Mouse (Mus musculus): ENCODE measurements around the gene Cdkn2b. TPM values are rescaled to one million over a fixed set of nuclear protein-coding genes. Genes with fewer than 3 reads are reported as not detected.

The Cdkn2b gene
- polyA plus RNA-seq, 1 experiment, result 2.5 TPM

- Histone ChIP-seq H3K4me3 (replicated peaks; ENCODE audit: control insufficient read depth, low read depth, low read length) (no peak overlapping the region), H3K27ac (ENCODE audit: control insufficient read depth, insufficient read depth, low read depth, low read length, poor library complexity) (no peak overlapping the region), H3K4me1 (ENCODE audit: control insufficient read depth, insufficient read depth, low read length) (no peaks in the 10 kb centered on the region; the same call in 1 of the 2 replicates)
- WGBS, result 5% methylated on average over 24 of the region's 24 CpGs
- TF ChIP-seq POLR2A (IDR thresholded peaks at IDR 0.05; ENCODE audit: borderline replicate concordance, control insufficient read depth, low read depth, low read length) (no peak), CTCF (IDR thresholded peaks at IDR 0.05; ENCODE audit: control insufficient read depth, insufficient read depth, low read length) (no peak)
These were observed 35.9 kb downstream of the Cdkn2b start for GRCm38 (mm10) chr4:89274829-89275548.

GRCm38 (mm10) chr4:89274006-89274405 lies 36.8 kb downstream of the Cdkn2b start:
- no peaks in the 10 kb centered on the region; the same call in 1 of the 2 replicates for H3K4me1 ChIP-seq (ENCODE audit: control insufficient read depth, insufficient read depth, low read length)
- TF ChIP-seq POLR2A (IDR thresholded peaks at IDR 0.05; ENCODE audit: borderline replicate concordance, control insufficient read depth, low read depth, low read length), result no peak
- no peak for TF ChIP-seq CTCF (IDR thresholded peaks at IDR 0.05; ENCODE audit: control insufficient read depth, insufficient read depth, low read length)
- H3K27ac ChIP-seq (ENCODE audit: control insufficient read depth, insufficient read depth, low read depth, low read length, poor library complexity), result no peak overlapping the region
- H3K4me3 ChIP-seq (replicated peaks; ENCODE audit: control insufficient read depth, low read depth, low read length), result no peak overlapping the region
- 2% methylated on average over 14 of the region's 14 CpGs for WGBS

GRCm38 (mm10) chr4:89273585-89273984 lies 37.3 kb downstream of the Cdkn2b start:
- H3K4me1 ChIP-seq (ENCODE audit: control insufficient read depth, insufficient read depth, low read length), result no peaks in the 10 kb centered on the region; the same call in 1 of the 2 replicates
- TF ChIP-seq POLR2A (IDR thresholded peaks at IDR 0.05; ENCODE audit: borderline replicate concordance, control insufficient read depth, low read depth, low read length), result no peak
- TF ChIP-seq CTCF (IDR thresholded peaks at IDR 0.05; ENCODE audit: control insufficient read depth, insufficient read depth, low read length), result no peak
- no peak overlapping the region for H3K27ac ChIP-seq (ENCODE audit: control insufficient read depth, insufficient read depth, low read depth, low read length, poor library complexity)
- H3K4me3 ChIP-seq (replicated peaks; ENCODE audit: control insufficient read depth, low read depth, low read length), result no peak overlapping the region
- WGBS, result 3% methylated on average over 9 of the region's 9 CpGs

- H3K27ac ChIP-seq (ENCODE audit: control insufficient read depth, insufficient read depth, low read depth, low read length, poor library complexity), result no peak overlapping the region
- TF ChIP-seq POLR2A (IDR thresholded peaks at IDR 0.05; ENCODE audit: borderline replicate concordance, control insufficient read depth, low read depth, low read length) (no peak), CTCF (IDR thresholded peaks at IDR 0.05; ENCODE audit: control insufficient read depth, insufficient read depth, low read length) (no peak)
- H3K4me3 ChIP-seq (replicated peaks; ENCODE audit: control insufficient read depth, low read depth, low read length), result no peak overlapping the region
- WGBS, result 4% methylated on average over 20 of the region's 20 CpGs
- H3K4me1 ChIP-seq (ENCODE audit: control insufficient read depth, insufficient read depth, low read length), result no peaks in the 10 kb centered on the region; the same call in 1 of the 2 replicates
These were observed 37.8 kb downstream of the Cdkn2b start for GRCm38 (mm10) chr4:89272961-89273540.

GRCm38 (mm10) chr4:89272101-89272718 lies 38.6 kb downstream of the Cdkn2b start:
- no peak overlapping the region for H3K27ac ChIP-seq (ENCODE audit: control insufficient read depth, insufficient read depth, low read depth, low read length, poor library complexity)
- no peak overlapping the region for H3K4me3 ChIP-seq (replicated peaks; ENCODE audit: control insufficient read depth, low read depth, low read length)
- no peak for TF ChIP-seq CTCF (IDR thresholded peaks at IDR 0.05; ENCODE audit: control insufficient read depth, insufficient read depth, low read length)
- no peak for TF ChIP-seq POLR2A (IDR thresholded peaks at IDR 0.05; ENCODE audit: borderline replicate concordance, control insufficient read depth, low read depth, low read length)
- 7% methylated on average over 18 of the region's 18 CpGs for WGBS
- no peaks in the 10 kb centered on the region; the same call in 1 of the 2 replicates for H3K4me1 ChIP-seq (ENCODE audit: control insufficient read depth, insufficient read depth, low read length)

- Histone ChIP-seq H3K4me3 (replicated peaks; ENCODE audit: control insufficient read depth, low read depth, low read length) (no peak overlapping the region), H3K4me1 (ENCODE audit: control insufficient read depth, insufficient read depth, low read length) (no peaks in the 10 kb centered on the region), H3K27ac (ENCODE audit: control insufficient read depth, insufficient read depth, low read depth, low read length, poor library complexity) (no peak overlapping the region)
- 60% methylated on average over 1 of the region's 1 CpGs for WGBS
- TF ChIP-seq POLR2A (IDR thresholded peaks at IDR 0.05; ENCODE audit: borderline replicate concordance, control insufficient read depth, low read depth, low read length), result no peak
- TF ChIP-seq CTCF (IDR thresholded peaks at IDR 0.05; ENCODE audit: control insufficient read depth, insufficient read depth, low read length), result no peak
These were observed 53.1 kb downstream of the Cdkn2b start for GRCm38 (mm10) chr4:89257768-89258167.

Other genes starting within 250 kb of the Cdkn2b start
- gene Mtap, start 173.9 kb downstream of the Cdkn2b start, polyA plus RNA-seq (2011; ENCODE audit: insufficient read depth, insufficient read length, low replicate concordance, missing spikeins), result 2.9 and 7.2 TPM in 2 replicates
- 3.0 TPM in 1 of 2 replicates, not detected in the other for gene Cdkn2a, start 16.4 kb downstream of the Cdkn2b start, polyA plus RNA-seq (2011; ENCODE audit: insufficient read depth, insufficient read length, low replicate concordance, missing spikeins)

All from bone marrow, adult 2 months (tissue).